Mouse (Mus musculus) left cerebral cortex, adult 2 months (tissue): ENCODE measurements around the gene Icos. TPM values are rescaled to one million over a fixed set of nuclear protein-coding genes. Genes with fewer than 3 reads are reported as not detected.

Experiments used
- DNase-seq, 2 experiments: peaks; one replicate each; pipeline ENCODE4 v3.0.0; 2021 to 2022; ENCODE audit warnings: low spot score in 2 of 2, mixed read lengths in 1 of 2; ENCODE audit errors: extremely low spot score in 1 of 2
- H3K27ac ChIP-seq: fragments of 200-600 bp; 2 replicates; pipeline ENCODE4 v1.8.1; 2022
- H3K4me3 ChIP-seq: fragments of 200-600 bp; 2 replicates; pipeline ENCODE4 v1.8.1; 2022
- CTCF ChIP-seq: fragments of 200-600 bp; IDR thresholded peaks from 2 replicates; pipeline ENCODE4 v1.8.1; 2022; ENCODE audit warnings: antibody characterized with exemption, mild to moderate bottlenecking, moderate library complexity
- intact Hi-C: fragments of 180-260 bp; cut with DNase I; formaldehyde crosslinking; loops from one replicate; pipeline ENCODE4 v1.15.1; 2025
- total RNA-seq, 2 experiments: library from RNA; stranded (reverse); gene quantifications; 2 replicates each; pipeline ENCODE4 v1.2.3; 2021

Gene Icos
- total RNA-seq, 2 experiments from 2014 or later, result 0.09 TPM; not detected in 1

DNA sequence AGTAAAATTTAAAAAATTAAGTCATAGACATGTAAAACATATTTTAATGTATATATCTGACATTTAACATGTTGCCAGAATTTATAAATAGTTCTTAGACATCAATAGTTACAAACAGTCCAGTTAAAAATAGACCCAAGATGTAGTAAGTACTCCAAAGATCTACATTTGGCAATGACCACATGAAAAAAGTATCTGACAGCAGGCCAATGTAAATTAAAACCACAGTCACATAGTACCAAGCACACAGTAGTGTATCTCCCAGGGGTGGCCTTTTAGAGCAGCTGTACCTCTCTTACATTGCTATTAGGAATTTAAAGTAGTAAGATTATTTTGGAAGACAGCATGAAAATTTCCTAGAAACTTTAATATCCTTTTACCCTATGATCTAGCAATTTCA is 29.8 kb downstream of the Icos start:
- intact Hi-C loops, result no loop called here
- Histone ChIP-seq H3K27ac (no peak overlapping the region), H3K4me3 (no peak overlapping the region)
- TF ChIP-seq CTCF, result no peak
- no peak for DNase-seq

DNA sequence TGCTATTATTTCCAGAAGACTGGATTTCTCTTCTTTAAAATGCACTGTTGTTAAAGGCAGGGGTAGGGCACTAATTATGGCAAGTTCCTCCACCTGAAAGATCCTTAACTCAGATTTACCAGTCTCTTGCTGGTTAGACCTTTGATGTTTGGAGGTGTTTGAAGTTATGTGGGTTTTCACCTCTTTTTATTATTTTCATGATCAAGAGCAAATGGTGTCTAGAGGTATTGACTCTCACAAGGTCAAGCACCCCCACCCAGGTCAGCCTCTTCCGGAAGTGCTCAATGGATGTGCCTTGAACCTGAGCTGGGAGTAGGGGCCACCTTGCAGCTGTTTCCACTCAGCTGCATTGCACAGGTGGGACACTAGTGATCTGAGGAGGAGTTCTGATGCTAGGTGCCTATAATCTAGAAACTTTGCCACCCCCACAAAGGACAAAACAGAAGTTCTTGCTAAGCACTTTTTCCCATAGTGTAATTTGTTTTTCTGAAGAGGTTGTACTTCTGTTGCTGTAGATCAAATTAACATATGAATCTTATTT is 38.9 kb downstream of the Icos start:
- no peak for DNase-seq
- Histone ChIP-seq H3K4me3 (no peak overlapping the region), H3K27ac (no peak overlapping the region)
- intact Hi-C loops, result no loop called here
- no peak for TF ChIP-seq CTCF

DNA sequence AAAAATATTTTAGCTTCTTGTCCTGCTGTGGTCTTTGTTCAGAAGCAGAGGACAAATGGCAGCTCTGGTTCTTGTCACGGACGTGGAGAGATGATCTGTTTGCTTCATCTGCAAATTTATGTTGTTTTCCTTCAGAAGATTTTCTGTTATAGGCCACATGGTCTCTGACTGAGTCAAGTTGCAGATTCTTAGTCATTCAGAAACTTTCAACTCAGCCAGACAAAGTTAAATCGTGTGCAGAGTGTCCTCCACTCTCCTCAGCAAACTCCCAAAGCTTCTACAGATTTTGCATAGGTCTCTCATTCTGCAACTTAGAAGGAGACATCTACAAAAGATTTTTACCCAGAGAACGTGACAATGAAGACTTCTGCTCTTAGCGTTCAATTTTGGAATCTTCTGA is 49.0 kb downstream of the Icos start:
- DNase-seq, result no peak
- no peak overlapping the region for H3K4me3 ChIP-seq
- intact Hi-C loops, result no loop called here
- no peak for TF ChIP-seq CTCF
- no peak overlapping the region for H3K27ac ChIP-seq

DNA sequence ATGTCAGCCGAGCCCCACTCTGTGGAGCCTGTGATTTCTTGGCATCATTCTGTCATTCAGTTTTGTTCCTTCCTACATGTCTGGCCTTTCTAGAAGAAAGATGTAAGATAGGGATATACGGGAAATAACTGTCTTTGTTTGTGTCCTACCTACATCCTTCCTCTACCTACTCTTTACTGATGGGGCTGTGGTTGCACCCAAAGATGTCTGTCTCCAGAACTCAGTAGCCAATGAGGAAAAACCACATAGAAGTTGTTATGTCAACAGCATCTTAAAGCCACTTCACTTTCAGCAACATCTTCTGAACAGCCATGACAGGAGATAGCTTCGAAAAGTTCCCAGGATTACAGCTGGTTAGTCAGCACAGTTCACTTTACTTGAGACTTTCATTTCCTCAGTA is 49.8 kb downstream of the Icos start:
- H3K4me3 ChIP-seq, result no peak overlapping the region
- TF ChIP-seq CTCF, result no peak
- DNase-seq, result no peak

DNA sequence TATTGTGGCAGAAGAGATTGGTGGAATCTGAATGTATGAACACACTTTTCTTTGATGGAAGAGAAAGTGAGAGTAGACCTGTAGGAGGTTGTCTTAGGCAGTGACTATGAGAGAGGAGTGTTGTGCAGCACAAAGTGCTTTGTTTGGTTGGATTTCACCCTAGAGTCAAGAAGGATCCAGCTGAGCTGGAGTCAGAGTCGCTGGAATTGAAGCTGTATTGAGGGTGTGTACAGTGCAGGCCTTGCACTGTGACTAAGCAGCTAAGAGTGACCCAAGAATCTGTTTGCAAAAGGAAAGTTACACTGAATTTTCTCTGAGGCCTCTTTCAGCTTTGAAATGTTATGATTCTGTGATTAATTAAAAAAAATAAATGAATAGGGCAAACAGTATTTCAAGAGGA is 52.2 kb downstream of the Icos start:
- no peak for TF ChIP-seq CTCF
- H3K27ac ChIP-seq, result no peak overlapping the region
- no peak overlapping the region for H3K4me3 ChIP-seq
- intact Hi-C loops, result no loop called here
- DNase-seq, result no peak

More for the DNA sequence above, 49.8 kb downstream of the Icos start:
- no peak overlapping the region for H3K27ac ChIP-seq
- intact Hi-C loops, result no loop called here

DNA sequence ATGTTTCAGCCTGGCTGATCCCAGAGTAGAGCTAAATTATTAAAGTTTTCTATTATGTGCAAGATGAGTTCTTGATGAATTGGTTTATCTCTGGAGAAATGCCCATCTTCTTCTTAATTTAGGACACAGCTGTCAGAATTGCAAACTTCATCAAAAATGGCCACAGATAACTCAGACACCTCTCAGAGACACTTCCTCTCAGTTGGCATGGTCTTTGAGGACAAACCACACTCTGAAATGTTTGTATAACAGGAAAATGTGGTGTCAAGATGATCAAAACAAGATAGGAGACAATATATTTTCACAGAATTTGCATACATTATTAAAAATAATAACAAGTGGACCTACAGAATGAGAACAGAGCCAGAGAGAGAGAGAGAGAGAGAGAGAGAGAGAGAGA is 52.8 kb downstream of the Icos start:
- TF ChIP-seq CTCF, result no peak
- DNase-seq, result no peak
- intact Hi-C loops, result no loop called here
- no peak overlapping the region for H3K27ac ChIP-seq
- H3K4me3 ChIP-seq, result no peak overlapping the region

DNA sequence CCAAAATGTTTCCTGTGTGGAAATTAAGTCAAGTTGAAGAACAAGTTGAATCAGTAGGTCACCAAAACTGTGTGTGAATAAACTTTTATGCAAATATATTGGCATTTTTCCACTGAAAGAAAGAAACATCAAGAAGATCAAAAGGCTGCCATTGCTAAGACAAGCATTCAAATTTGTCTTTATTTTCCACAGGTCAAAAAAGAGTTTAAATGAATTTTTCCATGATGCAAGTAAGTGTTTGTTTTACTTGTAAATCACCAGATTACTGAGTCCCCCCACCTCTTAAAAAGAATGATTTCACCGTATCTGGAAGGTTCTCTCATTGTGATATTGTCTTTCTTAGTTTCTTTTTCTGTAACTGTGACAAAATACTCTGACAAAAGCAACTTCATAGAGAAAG is 57.5 kb downstream of the Icos start:
- no peak for TF ChIP-seq CTCF
- Histone ChIP-seq H3K27ac (no peak overlapping the region), H3K4me3 (no peak overlapping the region)
- DNase-seq, result no peak
- intact Hi-C loops, result no loop called here

DNA sequence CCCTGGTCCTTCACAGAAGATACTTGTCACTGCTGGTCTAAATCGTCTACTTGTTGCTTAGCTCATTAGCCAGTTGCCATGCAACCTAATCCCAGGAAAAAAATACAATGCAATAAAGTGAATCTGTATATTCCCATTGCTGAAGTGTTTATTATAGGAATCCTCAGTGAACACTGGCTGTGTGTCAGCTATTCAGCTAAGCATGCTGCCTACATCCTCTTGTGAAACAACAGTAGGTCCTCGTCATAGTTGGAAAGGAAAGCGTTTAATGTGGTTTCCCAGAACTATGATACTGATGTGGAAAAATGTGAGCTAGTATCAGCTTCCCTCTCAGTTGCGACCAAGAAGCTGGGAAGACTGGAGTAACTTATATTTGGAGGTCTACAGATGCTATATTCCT is 60.5 kb downstream of the Icos start:
- no peak overlapping the region for H3K4me3 ChIP-seq
- no peak overlapping the region for H3K27ac ChIP-seq
- no peak for TF ChIP-seq CTCF
- DNase-seq, result no peak
- intact Hi-C loops, result no loop called here

DNA sequence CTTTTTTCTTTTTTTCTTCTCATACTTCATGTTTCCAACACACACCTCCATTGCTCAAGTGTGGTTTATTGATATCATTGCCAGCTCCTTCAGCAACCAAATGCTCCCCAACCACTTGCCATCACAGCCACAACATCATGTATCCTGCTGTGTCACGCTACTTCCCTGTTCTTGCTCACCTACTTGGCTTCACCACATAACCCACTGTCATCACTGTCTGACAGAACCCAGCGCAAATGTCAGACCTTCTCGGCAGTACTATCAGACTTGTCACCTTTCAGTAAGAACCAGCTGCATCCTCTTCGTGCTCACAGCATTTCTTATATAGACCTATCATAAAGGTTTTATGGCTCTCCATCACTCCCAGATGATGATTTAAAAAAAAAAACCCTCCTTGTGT is 61.6 kb downstream of the Icos start:
- Histone ChIP-seq H3K27ac (no peak overlapping the region), H3K4me3 (no peak overlapping the region)
- no peak for TF ChIP-seq CTCF
- DNase-seq, result no peak
- intact Hi-C loops, result no loop called here

DNA sequence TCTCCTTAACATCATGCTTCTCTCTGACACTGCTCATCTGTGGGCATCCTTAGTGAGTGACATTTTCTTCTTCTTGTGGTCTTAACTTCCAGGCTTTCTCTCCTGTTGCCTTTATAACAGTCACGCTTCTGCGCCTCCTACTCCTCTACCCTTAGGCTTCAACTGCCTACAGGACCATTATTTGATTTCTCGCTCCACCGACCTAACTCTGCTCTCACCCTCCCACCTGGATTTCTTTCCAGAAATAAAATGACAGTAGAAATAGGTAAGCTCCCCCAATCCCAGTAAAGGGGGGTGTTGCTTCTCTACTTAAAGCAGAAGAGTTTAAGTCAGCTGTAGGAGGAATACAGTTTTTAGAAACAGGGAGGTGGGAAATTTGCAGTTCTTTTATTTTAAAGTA is 62.7 kb downstream of the Icos start:
- Histone ChIP-seq H3K4me3 (no peak overlapping the region), H3K27ac (no peak overlapping the region)
- no peak for DNase-seq
- TF ChIP-seq CTCF, result no peak
- intact Hi-C loops, result no loop called here

DNA sequence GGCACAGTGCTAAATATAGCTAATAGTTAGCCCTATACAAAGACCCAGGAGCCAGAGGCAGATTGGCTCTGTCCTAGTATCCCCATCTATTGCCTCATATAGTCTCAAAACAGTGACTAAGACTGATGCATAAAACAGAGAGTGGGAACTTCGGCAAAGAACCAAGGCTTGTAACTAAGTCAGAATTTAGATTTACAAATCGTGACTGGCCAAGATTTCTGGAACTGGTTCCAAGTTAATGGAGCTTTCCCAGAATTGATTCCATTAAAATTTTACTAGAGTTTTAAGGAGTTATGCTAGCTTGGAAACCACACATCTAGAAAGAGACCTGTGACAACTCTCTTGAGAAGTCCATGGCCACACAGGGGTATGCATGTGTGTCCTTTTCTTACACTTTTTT is 65.1 kb downstream of the Icos start:
- intact Hi-C loops, result no loop called here
- TF ChIP-seq CTCF, result no peak

DNA sequence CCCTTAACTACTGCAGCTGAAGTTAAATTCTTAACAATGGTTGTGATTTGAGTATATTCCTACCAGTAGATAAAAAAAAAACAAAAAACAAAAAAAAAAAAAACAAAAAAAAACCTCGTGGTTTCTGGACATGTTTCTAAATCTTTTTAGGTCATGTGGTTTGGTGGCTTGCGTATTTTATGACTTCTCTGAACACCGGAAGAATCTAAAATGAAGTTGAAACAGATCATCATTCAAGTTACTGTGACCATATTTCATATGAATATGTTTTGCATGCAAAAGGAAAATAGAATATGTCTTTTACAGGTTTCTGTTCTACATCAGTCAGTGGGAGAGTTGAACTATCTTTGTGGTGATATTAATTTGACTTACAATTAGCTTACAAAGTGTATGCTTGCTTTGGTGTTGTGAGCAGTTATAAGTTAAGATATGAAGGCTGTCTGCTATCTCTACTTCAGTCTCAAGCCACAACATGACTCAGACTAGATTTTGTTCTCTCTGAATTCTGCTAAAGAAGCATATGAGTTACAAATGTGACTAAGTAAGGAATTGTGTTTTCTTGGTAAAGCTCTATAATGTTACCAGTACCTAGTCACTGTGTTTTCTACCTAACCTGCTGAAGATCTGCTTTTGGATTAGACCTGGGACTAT is 68.5 kb downstream of the Icos start:
- no peak for TF ChIP-seq CTCF
- no peak for DNase-seq
- Histone ChIP-seq H3K27ac (no peak overlapping the region), H3K4me3 (no peak overlapping the region)
- intact Hi-C loops, result no loop called here

More for the DNA sequence above, 65.1 kb downstream of the Icos start:
- no peak overlapping the region for H3K27ac ChIP-seq
- DNase-seq, result no peak
- H3K4me3 ChIP-seq, result no peak overlapping the region

DNA sequence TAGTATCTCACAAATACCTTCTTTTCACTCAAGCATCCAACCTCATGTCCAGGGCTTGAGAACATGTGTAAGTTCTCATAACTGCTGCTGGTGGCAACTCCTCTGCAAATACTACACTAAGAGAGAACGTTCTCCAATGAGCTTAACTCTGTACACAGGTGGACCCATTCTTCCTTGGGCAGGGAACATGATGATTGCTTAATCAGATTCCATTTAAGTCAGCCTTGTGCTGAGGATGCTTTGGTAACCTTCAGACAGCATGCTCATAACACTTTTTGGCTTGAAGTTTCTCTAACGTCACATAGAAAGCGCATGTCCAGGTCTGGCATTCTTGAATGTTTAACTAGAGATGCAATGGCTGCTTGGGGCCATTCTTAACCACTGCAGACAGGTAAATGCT is 69.6 kb downstream of the Icos start:
- no peak for DNase-seq
- no peak overlapping the region for H3K4me3 ChIP-seq
- H3K27ac ChIP-seq, result no peak overlapping the region
- intact Hi-C loops, result no loop called here
- TF ChIP-seq CTCF, result no peak

Other genes starting within 250 kb of the Icos start
- gene Ctla4, start 90.9 kb upstream of the Icos start, total RNA-seq, result not detected